ENCODE assay signal across 18 mouse cellular contexts in the genomic region with DNA sequence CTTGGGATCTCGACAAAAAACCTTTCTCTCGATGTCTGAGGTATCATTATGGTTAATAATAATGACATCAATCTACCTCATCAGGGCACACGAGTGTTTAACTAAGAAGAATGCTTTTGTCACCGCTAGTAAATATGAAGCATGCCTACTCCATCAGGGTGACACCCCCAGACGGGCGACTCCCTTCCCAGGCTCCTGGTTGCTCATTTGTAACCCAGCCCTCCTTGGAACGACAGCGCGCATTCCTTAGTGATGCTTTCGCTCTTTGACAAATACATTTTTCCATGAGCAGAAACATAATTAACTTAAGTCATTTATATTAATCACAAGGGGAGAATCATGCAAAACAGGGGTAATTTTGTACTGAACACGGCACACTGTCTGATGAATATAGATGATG.
DNase-seq lines count a peak whose midpoint lies in the region; ATAC-seq and TF ChIP-seq lines count a peak whose summit lies in the region.
"Had no signal": no experiment of that assay in that cellular context is flagged by ENCODE, and none has a peak within 500 bp of the region (broad histone marks: within the 10 kb centered on the region; RNA-seq: fewer than 3 reads in every experiment).

No protein-coding gene starts in this region.

- H3K9me3 ChIP-seq in forebrain, embryonic 15.5 days = no peaks in the 10 kb centered on the region
- no peaks in the 10 kb centered on the region for H3K9me3 ChIP-seq in forebrain, embryonic 11.5 days (ENCODE audit: control insufficient read depth, low read length)
- H3K9me3 ChIP-seq in hindbrain, postnatal 0 days (ENCODE audit: low read length) = no peaks in the 10 kb centered on the region
- H3K9me3 ChIP-seq in hindbrain, embryonic 11.5 days (ENCODE audit: control insufficient read depth, low read length) = no peaks in the 10 kb centered on the region
- H3K9me3 ChIP-seq: limb, embryonic 12.5 days; liver, embryonic 12.5 days had no signal

- H3K9ac ChIP-seq in forebrain, embryonic 15.5 days (replicated peaks) = no peak overlapping the region
- no peak overlapping the region for H3K9ac ChIP-seq in forebrain, embryonic 11.5 days (ENCODE audit: low read length)
- no peak overlapping the region for H3K9ac ChIP-seq in hindbrain, postnatal 0 days (replicated peaks; ENCODE audit: low read length)
- no peak overlapping the region for H3K9ac ChIP-seq in hindbrain, embryonic 11.5 days (ENCODE audit: low read depth, low read length)
- H3K9ac ChIP-seq: limb, embryonic 12.5 days; liver, embryonic 12.5 days had no signal

- no peak for TF ChIP-seq CTCF in hindbrain, postnatal 0 days (IDR thresholded peaks at IDR 0.05; ENCODE audit: low read depth)
- TF ChIP-seq CTCF in left cerebral cortex, adult 2 months (IDR thresholded peaks at IDR 0.05) = no peak

- H3K36me3 ChIP-seq in forebrain, embryonic 15.5 days = no peaks in the 10 kb centered on the region
- no peaks in the 10 kb centered on the region for H3K36me3 ChIP-seq in forebrain, embryonic 11.5 days (ENCODE audit: control insufficient read depth, insufficient read depth, low read length)
- H3K36me3 ChIP-seq in hindbrain, postnatal 0 days (ENCODE audit: insufficient read depth, low read length) = no peaks in the 10 kb centered on the region
- H3K36me3 ChIP-seq in hindbrain, embryonic 11.5 days (ENCODE audit: control insufficient read depth, insufficient read depth, low read length) = no peaks in the 10 kb centered on the region
- H3K36me3 ChIP-seq: limb, embryonic 12.5 days; liver, embryonic 12.5 days had no signal

- peaks cover 5% of the 10 kb centered on the region for H3K4me1 ChIP-seq in forebrain, embryonic 15.5 days
- no peaks in the 10 kb centered on the region; the same call in 1 of the 2 replicates for H3K4me1 ChIP-seq in forebrain, embryonic 11.5 days (replicated peaks; ENCODE audit: control insufficient read depth, insufficient read depth, low read length)
- 0 out of 2 replicates have a peak, but pooled peaks cover 3% of the 10 kb centered on the region for H3K4me1 ChIP-seq in hindbrain, postnatal 0 days (ENCODE audit: insufficient read depth, low read length)
- H3K4me1 ChIP-seq in hindbrain, embryonic 11.5 days (replicated peaks; ENCODE audit: control insufficient read depth, insufficient read depth, low read length) = no peaks in the 10 kb centered on the region
- H3K4me1 ChIP-seq: liver, embryonic 12.5 days had no signal

- H3K4me2 ChIP-seq in forebrain, embryonic 15.5 days (replicated peaks) = no peak overlapping the region
- no peak overlapping the region for H3K4me2 ChIP-seq in forebrain, embryonic 11.5 days (ENCODE audit: low read depth, low read length, severe bottlenecking)
- H3K4me2 ChIP-seq in hindbrain, postnatal 0 days (ENCODE audit: low read depth, low read length) = 0 out of 2 replicates have a peak overlapping the region, but pooled peaks have one; percentile 41
- no peak overlapping the region for H3K4me2 ChIP-seq in hindbrain, embryonic 11.5 days (replicated peaks; ENCODE audit: low read depth, low read length)
- H3K4me2 ChIP-seq: liver, embryonic 12.5 days had no signal

- no peak overlapping the region for H3K27ac ChIP-seq in forebrain, embryonic 15.5 days (replicated peaks)
- H3K27ac ChIP-seq in forebrain, embryonic 11.5 days (ENCODE audit: low read depth, low read length) = no peak overlapping the region
- no peak overlapping the region for H3K27ac ChIP-seq in hindbrain, postnatal 0 days
- no peak overlapping the region for H3K27ac ChIP-seq in hindbrain, embryonic 11.5 days (ENCODE audit: low read depth, low read length)
- peak overlapping the region; percentile 67 for H3K27ac ChIP-seq in left cerebral cortex, adult 2 months
- H3K27ac ChIP-seq: limb, embryonic 12.5 days; liver, embryonic 12.5 days had no signal

- no peak for DNase-seq in forebrain, embryonic 11.5 days (ENCODE audit: low spot score)
- no peak for DNase-seq in hindbrain, postnatal 0 days (ENCODE audit: low spot score)
- DNase-seq in hindbrain, embryonic 11.5 days (ENCODE audit: low spot score) = no peak
- no peak for DNase-seq in left cerebral cortex, adult 2 months (ENCODE audit: extremely low spot score in 1 of 2, low spot score in 2 of 2)
- no peak for DNase-seq in left cerebral cortex, postnatal 10 days (ENCODE audit: extremely low spot score in 1 of 2, low spot score in 2 of 2)
- DNase-seq in Muller cell, postnatal 12 days (ENCODE audit: inconsistent ontology term) = peak; percentile 30
- DNase-seq: adrenal gland, postnatal 10 days; cerebellum, adult 11-12 months; cerebellum, postnatal 14 days; embryo, embryonic 11 days; lung, adult 2 months; thymus, postnatal 14 days had no signal

- H3K4me3 ChIP-seq in forebrain, embryonic 15.5 days = no peak overlapping the region
- no peak overlapping the region for H3K4me3 ChIP-seq in forebrain, embryonic 11.5 days (ENCODE audit: low read depth, low read length)
- H3K4me3 ChIP-seq in hindbrain, postnatal 0 days (ENCODE audit: low read length) = no peak overlapping the region
- H3K4me3 ChIP-seq in hindbrain, embryonic 11.5 days (ENCODE audit: low read depth, low read length) = no peak overlapping the region
- peak overlapping the region; percentile 5; the same call in 1 of the 2 replicates for H3K4me3 ChIP-seq in left cerebral cortex, adult 2 months
- H3K4me3 ChIP-seq: limb, embryonic 12.5 days; liver, embryonic 12.5 days had no signal

- ATAC-seq in forebrain, embryonic 15.5 days (replicated peaks) = 0 out of 2 replicates have a peak, but pooled peaks have one; percentile 14
- no peak for ATAC-seq in forebrain, embryonic 11.5 days (replicated peaks; ENCODE audit: low FRiP score)
- ATAC-seq in hindbrain, postnatal 0 days = no peak
- ATAC-seq in hindbrain, embryonic 11.5 days (ENCODE audit: low FRiP score) = no peak
- ATAC-seq in cerebellum, adult (ENCODE audit: insufficient number of reproducible peaks, low FRiP score, low TSS enrichment) = no peak
- ATAC-seq: activated CD4-positive, CD25-positive, alpha-beta regulatory T cell, adult 4 months; CD4-positive, CD25-positive, alpha-beta regulatory T cell, adult 4 months; liver, embryonic 12.5 days had no signal

- intact Hi-C loops in left cerebral cortex, adult 2 months (cut with DNase I) = loop anchor here (5.0 to 10.0 kb wide), 3 partner anchors 232 to 642 kb away; a partner anchor contains a TSS
- intact Hi-C loops in left cerebral cortex, postnatal 10 days (cut with DNase I) = loop anchor here (10.0 kb wide), 1 partner anchor 382 kb away; no protein-coding TSS in a partner anchor

- no peaks in the 10 kb centered on the region for H3K27me3 ChIP-seq in forebrain, embryonic 15.5 days
- no peaks in the 10 kb centered on the region for H3K27me3 ChIP-seq in forebrain, embryonic 11.5 days (ENCODE audit: control insufficient read depth, insufficient read depth, low read length)
- H3K27me3 ChIP-seq in hindbrain, postnatal 0 days (ENCODE audit: insufficient read depth, low read length) = no peaks in the 10 kb centered on the region
- H3K27me3 ChIP-seq in hindbrain, embryonic 11.5 days (ENCODE audit: control insufficient read depth, insufficient read depth, low read length) = no peaks in the 10 kb centered on the region
- H3K27me3 ChIP-seq: limb, embryonic 12.5 days; liver, embryonic 12.5 days had no signal

- 66% methylated on average over 11 of the region's 11 CpGs for WGBS in forebrain, embryonic 15.5 days
- 88% methylated on average over 11 of the region's 11 CpGs for WGBS in forebrain, embryonic 11.5 days
- 68% methylated on average over 11 of the region's 11 CpGs for WGBS in hindbrain, postnatal 0 days
- WGBS in hindbrain, embryonic 11.5 days = 75% methylated on average over 11 of the region's 11 CpGs
